Mouse (Mus musculus) cortical plate, adult 2 months (tissue): ENCODE data around the gene Lamp1.

Experiments
- CTCF ChIP-seq: fragments of 200-500 bp; IDR thresholded peaks from 2 replicates; pipeline ENCODE4 v1.5.1; 2011; ENCODE audit warnings: mild to moderate bottlenecking, control low read depth, low read length; ENCODE audit not compliant: insufficient read depth; ENCODE audit errors: extremely low read depth
- POLR2A ChIP-seq: fragments of 200-500 bp; IDR thresholded peaks from 2 replicates; pipeline ENCODE4 v1.6.1; 2011; ENCODE audit warnings: mild to moderate bottlenecking, low read length, control low read depth; ENCODE audit not compliant: insufficient read depth; ENCODE audit errors: extremely low read depth

GRCm38 (mm10) chr8:13213479-13214268 lies 54.7 kb downstream of the Lamp1 start:
- TF ChIP-seq POLR2A = no peak
- peak; percentile 80 for TF ChIP-seq CTCF
